Mouse (Mus musculus) embryo, embryonic 11.5 days (tissue): ENCODE data around the gene Lilra5.
"Not testable (repeated sequence)": the region's sequence is repeated elsewhere in the genome, so short reads cannot be mapped to it uniquely, and the experiment has no call there.

ENCODE experiments used
- DNase-seq: peaks from one replicate; pipeline ENCODE4 v3.0.0-alpha.2; 2012; ENCODE audit warnings: low read depth, low spot score

The Lilra5 gene

GRCm38 (mm10) chr7:4237454-4237853 lies at the start of gene Lilra5:
Gene Lilra5 (plus strand): TSS chr7:4237754.
- DNase-seq: no peak

- no peak for DNase-seq
Observed at GRCm38 (mm10) chr7:4207126-4207525, 30.4 kb upstream of the Lilra5 start.

GRCm38 (mm10) chr7:4208626-4209025 lies 28.9 kb upstream of the Lilra5 start:
- no peak for DNase-seq

DNA sequence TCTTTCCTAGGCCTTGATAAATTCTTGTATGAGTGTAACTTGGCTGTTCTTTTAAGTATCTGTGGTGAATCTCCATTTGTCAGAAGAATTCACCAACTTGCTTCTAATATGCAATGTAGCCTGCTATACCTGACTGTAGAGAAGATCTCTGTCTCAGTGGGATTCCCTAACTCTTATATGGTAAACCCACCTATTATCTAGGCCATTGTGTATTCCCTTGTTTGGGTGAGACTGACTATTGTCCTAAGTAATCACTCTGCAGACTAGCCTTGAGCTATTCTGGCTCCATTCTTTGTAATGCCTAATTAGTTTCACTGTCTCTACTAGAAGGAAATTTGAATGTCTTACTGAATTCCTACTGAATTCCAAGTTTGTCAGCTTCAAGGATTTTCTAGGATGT lies 24.1 kb upstream of the Lilra5 start:
- DNase-seq: not testable (repeated sequence)

- DNase-seq: no peak
Observed at GRCm38 (mm10) chr7:4215396-4215795, 22.2 kb upstream of the Lilra5 start.

GRCm38 (mm10) chr7:4215805-4216204 lies 21.7 kb upstream of the Lilra5 start:
- no peak for DNase-seq

GRCm38 (mm10) chr7:4235536-4235935 lies 2.0 kb upstream of the Lilra5 start:
- no peak for DNase-seq

- DNase-seq: no peak
Observed at GRCm38 (mm10) chr7:4239038-4239721, 1.6 kb downstream of the Lilra5 start.

DNA sequence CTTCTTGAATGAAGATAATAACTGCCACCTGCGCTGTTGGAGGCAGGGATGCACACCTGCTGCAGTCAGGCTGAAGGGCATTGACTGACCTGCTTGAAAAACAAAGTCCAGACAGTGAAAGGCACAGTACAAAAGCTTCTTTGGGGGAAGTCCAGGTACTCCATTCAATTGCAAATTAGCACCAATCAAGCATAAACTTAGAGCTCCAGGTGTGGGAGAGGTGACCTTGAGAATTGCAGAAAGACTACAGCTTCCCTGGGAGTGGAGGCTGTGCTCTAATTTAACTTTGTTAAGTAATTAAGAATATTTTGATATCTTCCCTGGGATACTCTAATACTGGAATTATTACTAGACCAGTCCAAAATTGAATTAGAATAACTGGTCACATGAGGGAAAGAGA lies 13.7 kb downstream of the Lilra5 start:
- DNase-seq: not testable (repeated sequence)

DNA sequence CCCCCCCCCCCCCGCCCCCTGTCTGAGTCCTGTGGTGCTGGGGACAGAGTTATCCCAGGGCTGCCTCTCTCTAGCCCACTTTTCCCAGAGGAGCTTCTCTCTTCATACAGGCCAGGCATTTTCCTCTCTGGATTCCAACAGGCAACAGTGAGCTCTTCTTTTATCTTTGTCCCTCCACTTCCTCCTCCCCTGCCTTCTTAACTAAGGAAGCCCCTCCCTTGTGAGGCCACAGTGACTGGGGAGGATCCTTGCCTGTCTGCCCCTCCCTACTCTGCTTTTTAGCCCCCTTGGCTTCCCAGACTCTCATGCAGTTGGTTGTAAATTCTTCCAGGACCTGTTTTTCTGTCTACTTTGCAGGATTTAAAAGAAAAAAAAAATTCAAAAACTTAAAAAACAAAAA lies 18.5 kb downstream of the Lilra5 start:
- DNase-seq: not testable (repeated sequence)

DNA sequence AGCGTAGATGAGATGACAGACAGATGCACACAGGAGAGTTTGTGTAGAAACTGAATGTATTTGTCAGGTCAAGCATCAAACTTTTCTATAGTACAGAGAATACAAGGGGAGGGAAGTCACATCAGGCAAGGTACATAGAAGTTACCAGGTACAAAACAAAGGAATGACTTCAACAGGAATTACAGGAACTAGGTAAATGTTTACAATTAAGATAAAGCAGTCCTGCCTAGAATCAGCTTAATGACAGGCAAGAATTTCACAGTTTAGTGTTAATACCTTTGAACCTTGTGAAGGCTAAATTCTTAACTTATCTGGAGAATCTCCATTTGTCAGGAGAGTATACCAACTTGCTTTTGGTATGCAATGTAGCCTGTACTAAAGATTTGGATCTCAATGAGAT lies 23.0 kb downstream of the Lilra5 start:
- not testable (repeated sequence) for DNase-seq

DNA sequence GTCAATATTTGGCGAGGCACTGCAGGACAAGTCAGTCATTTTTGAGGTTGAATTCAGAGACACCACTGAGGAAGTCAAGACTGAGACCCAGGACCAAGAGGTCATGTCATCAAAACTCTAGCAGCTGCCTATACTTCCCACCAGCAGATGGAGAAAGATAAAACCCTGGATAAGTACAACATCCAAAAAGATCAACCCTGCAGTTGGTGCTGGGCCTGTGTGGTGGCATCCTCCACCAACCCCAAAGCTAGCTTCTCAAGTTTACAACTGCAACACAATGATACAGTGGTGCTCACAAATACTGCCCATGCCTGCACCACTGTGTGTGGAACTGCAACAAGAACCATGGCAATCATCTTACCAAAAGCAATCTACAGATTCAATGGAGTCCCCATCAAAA lies 34.6 kb downstream of the Lilra5 start:
- DNase-seq: not testable (repeated sequence)

GRCm38 (mm10) chr7:4273874-4274273 lies 36.3 kb downstream of the Lilra5 start:
- DNase-seq: not testable (repeated sequence)

- DNase-seq: not testable (repeated sequence)
Observed at GRCm38 (mm10) chr7:4275500-4275899, 37.9 kb downstream of the Lilra5 start.

DNA sequence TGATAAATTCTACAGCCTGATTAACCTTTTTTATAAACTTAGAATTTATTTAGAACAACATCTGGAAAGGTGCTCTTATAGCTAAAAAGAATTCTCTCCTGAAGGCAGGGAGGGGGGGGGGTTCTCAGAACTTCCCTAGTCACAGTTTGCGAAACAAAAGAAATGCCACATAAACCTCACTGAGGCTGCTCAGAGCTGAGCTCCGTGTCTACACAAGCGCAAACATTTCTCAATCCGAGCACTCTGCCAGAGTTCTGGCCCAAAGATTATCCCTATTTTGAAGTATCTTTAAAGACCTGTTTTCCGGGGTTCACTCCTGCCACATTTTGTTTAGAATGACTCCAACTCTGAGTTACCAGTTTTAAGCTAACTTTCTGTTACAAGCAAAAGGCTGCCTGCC lies 55.1 kb downstream of the Lilra5 start:
- no peak for DNase-seq
